Mouse (Mus musculus): ENCODE data around the gene Mbtps1.

The Mbtps1 gene

GRCm38 (mm10) chr8:119531973-119532372 lies 26.6 kb downstream of the Mbtps1 start:
- no peak for TF ChIP-seq GATA4 (IDR thresholded peaks at IDR 0.05; ENCODE audit: insufficient replicate concordance, low read length)

- no peak for TF ChIP-seq GATA4 (IDR thresholded peaks at IDR 0.05; ENCODE audit: insufficient replicate concordance, low read length)
Measured at GRCm38 (mm10) chr8:119531397-119531796, 27.1 kb downstream of the Mbtps1 start.

- no peak for TF ChIP-seq GATA4 (IDR thresholded peaks at IDR 0.05; ENCODE audit: insufficient replicate concordance, low read length)
Measured at GRCm38 (mm10) chr8:119530937-119531336, 27.6 kb downstream of the Mbtps1 start.

- no peak for TF ChIP-seq GATA4 (IDR thresholded peaks at IDR 0.05; ENCODE audit: insufficient replicate concordance, low read length)
Measured at GRCm38 (mm10) chr8:119528762-119529161, 29.8 kb downstream of the Mbtps1 start.

- TF ChIP-seq GATA4 (IDR thresholded peaks at IDR 0.05; ENCODE audit: insufficient replicate concordance, low read length), result no peak
Measured at GRCm38 (mm10) chr8:119520102-119520501, 38.4 kb downstream of the Mbtps1 start.

- TF ChIP-seq GATA4 (IDR thresholded peaks at IDR 0.05; ENCODE audit: insufficient replicate concordance, low read length), result no peak
Measured at GRCm38 (mm10) chr8:119516674-119517073, 41.9 kb downstream of the Mbtps1 start.

- TF ChIP-seq GATA4 (IDR thresholded peaks at IDR 0.05; ENCODE audit: insufficient replicate concordance, low read length), result no peak
Measured at GRCm38 (mm10) chr8:119515767-119516166, 42.8 kb downstream of the Mbtps1 start.

- no peak for TF ChIP-seq GATA4 (IDR thresholded peaks at IDR 0.05; ENCODE audit: insufficient replicate concordance, low read length)
Measured at GRCm38 (mm10) chr8:119514940-119515339, 43.6 kb downstream of the Mbtps1 start.

- no peak for TF ChIP-seq GATA4 (IDR thresholded peaks at IDR 0.05; ENCODE audit: insufficient replicate concordance, low read length)
Measured at GRCm38 (mm10) chr8:119513405-119513804, 45.1 kb downstream of the Mbtps1 start.

- no peak for TF ChIP-seq GATA4 (IDR thresholded peaks at IDR 0.05; ENCODE audit: insufficient replicate concordance, low read length)
Measured at GRCm38 (mm10) chr8:119511722-119512121, 46.8 kb downstream of the Mbtps1 start.

GRCm38 (mm10) chr8:119510471-119510870 lies 48.1 kb downstream of the Mbtps1 start:
- TF ChIP-seq GATA4 (IDR thresholded peaks at IDR 0.05; ENCODE audit: insufficient replicate concordance, low read length), result no peak

GRCm38 (mm10) chr8:119506106-119506505 lies 52.4 kb downstream of the Mbtps1 start:
- no peak for TF ChIP-seq GATA4 (IDR thresholded peaks at IDR 0.05; ENCODE audit: insufficient replicate concordance, low read length)

GRCm38 (mm10) chr8:119505488-119505887 lies 53.0 kb downstream of the Mbtps1 start:
- no peak for TF ChIP-seq GATA4 (IDR thresholded peaks at IDR 0.05; ENCODE audit: insufficient replicate concordance, low read length)

GRCm38 (mm10) chr8:119503191-119503767 lies 55.3 kb downstream of the Mbtps1 start:
- TF ChIP-seq GATA4 (IDR thresholded peaks at IDR 0.05; ENCODE audit: insufficient replicate concordance, low read length), result no peak

- no peak for TF ChIP-seq GATA4 (IDR thresholded peaks at IDR 0.05; ENCODE audit: insufficient replicate concordance, low read length)
Measured at GRCm38 (mm10) chr8:119502111-119502510, 56.4 kb downstream of the Mbtps1 start.

GRCm38 (mm10) chr8:119501598-119501997 lies 56.9 kb downstream of the Mbtps1 start, which contains the start of gene Slc38a8:
Gene Slc38a8, minus strand, starts transcription at chr8:119501698.
- TF ChIP-seq GATA4 (IDR thresholded peaks at IDR 0.05; ENCODE audit: insufficient replicate concordance, low read length), result no peak

- no peak for TF ChIP-seq GATA4 (IDR thresholded peaks at IDR 0.05; ENCODE audit: insufficient replicate concordance, low read length)
Measured at GRCm38 (mm10) chr8:119499836-119500235, 58.7 kb downstream of the Mbtps1 start.

Data from liver, adult (tissue).